Mouse (Mus musculus) embryonic facial prominence, embryonic 11.5 days (tissue): ENCODE results near the gene Cmtm6. TPM values are rescaled to one million over a fixed set of nuclear protein-coding genes. Genes with fewer than 3 reads are reported as not detected.

Source experiments
- ATAC-seq: fragments of 200-750 bp; cut with Nextera tagmentation; replicated peaks from 2 replicates; pipeline ENCODE4 v1.8.0; 2017; ENCODE audit warnings: low read depth; ENCODE audit not compliant: insufficient number of reproducible peaks, low FRiP score, low TSS enrichment
- DNase-seq: peaks from one replicate; pipeline ENCODE4 v3.0.0-alpha.2; 2015; ENCODE audit warnings: low spot score
- H3K27ac ChIP-seq: fragments of 300-500 bp; sonication (generic); replicated peaks from 2 replicates; pipeline ENCODE4 v1.5.1; 2014; ENCODE audit warnings: mild to moderate bottlenecking, low read depth, low read length, control low read depth
- H3K27me3 ChIP-seq: fragments of 300-500 bp; sonication (generic); 2 replicates; pipeline ENCODE4 v1.6.1; 2014; ENCODE audit warnings: mild to moderate bottlenecking, low read length, moderate library complexity, mixed read lengths; ENCODE audit not compliant: control insufficient read depth, insufficient read depth
- H3K36me3 ChIP-seq: fragments of 300-500 bp; sonication (generic); replicated peaks from 2 replicates; pipeline ENCODE4 v1.6.1; 2014; ENCODE audit warnings: low read depth, mild to moderate bottlenecking, low read length, moderate library complexity, mixed read lengths; ENCODE audit not compliant: control insufficient read depth, insufficient read depth
- H3K4me1 ChIP-seq: fragments of 300-500 bp; sonication (generic); 2 replicates; pipeline ENCODE4 v1.6.1; 2014; ENCODE audit warnings: low read length, mixed read lengths; ENCODE audit not compliant: control insufficient read depth, insufficient read depth
- H3K4me2 ChIP-seq: fragments of 300-500 bp; sonication (generic); 2 replicates; pipeline ENCODE4 v1.6.1; 2014; ENCODE audit warnings: low read depth, mild to moderate bottlenecking, control low read depth, low read length, moderate library complexity
- H3K4me3 ChIP-seq: fragments of 300-500 bp; sonication (generic); 2 replicates; pipeline ENCODE4 v1.5.1; 2014; ENCODE audit warnings: low read depth, low read length, control low read depth
- H3K9ac ChIP-seq: fragments of 300-500 bp; sonication (generic); replicated peaks from 2 replicates; pipeline ENCODE4 v1.6.1; 2014; ENCODE audit warnings: mild to moderate bottlenecking, control low read depth, low read length
- H3K9me3 ChIP-seq: fragments of 300-500 bp; sonication (generic); replicated peaks from 2 replicates; pipeline ENCODE4 v1.6.1; 2016; ENCODE audit warnings: mild to moderate bottlenecking, low read length, inconsistent platforms, mixed read lengths; ENCODE audit not compliant: control insufficient read depth
- WGBS: fragments of 180-500 bp; shearing (Covaris S2); extraction: QIAGEN DNeasy Blood & Tissue Kit; methylation state at CpG from one replicate; pipeline ENCODE4 v1.1.7; 2014; 5-methylcytosine and 5-hydroxymethylcytosine counted together
- polyA plus RNA-seq: library from polyadenylated mRNA; unstranded; fragments of >200 nt; fragmentation: Nextera tagmentation; extraction: Ambion mirVana; gene quantifications from 2 replicates; pipeline ENCODE4 v1.2.1, GENCODE M21; 2014

The Cmtm6 gene
- polyA plus RNA-seq, 1 experiment from 2014 or later, result 30.0 TPM

DNA sequence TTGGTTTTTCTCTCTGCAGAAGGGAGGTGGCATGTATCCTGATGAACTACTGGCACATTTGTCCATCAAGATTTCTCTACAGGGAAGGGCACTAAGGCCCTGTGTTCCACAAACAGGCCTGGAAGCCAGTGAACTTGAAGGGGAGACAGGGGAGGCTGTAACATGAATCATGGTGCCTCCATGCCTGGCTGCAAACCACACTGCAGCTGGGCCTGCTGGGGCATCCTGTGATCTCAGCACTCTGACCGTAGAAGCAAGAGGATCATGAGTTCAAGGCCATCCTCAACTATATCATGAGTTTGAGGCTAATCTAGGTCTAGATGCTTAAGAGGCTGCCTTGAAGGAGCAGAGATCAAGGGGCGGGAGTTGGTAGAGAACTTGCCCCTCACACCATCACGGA, 45.4 kb downstream of the Cmtm6 start:
- no peak overlapping the region for H3K4me2 ChIP-seq
- no peaks in the 10 kb centered on the region for H3K4me1 ChIP-seq
- 92% methylated on average over 3 of the region's 3 CpGs for WGBS
- peaks cover 3% of the 10 kb centered on the region; the same call in 1 of the 2 replicates for H3K36me3 ChIP-seq
- DNase-seq (no peak), ATAC-seq (no peak)
- H3K27me3 ChIP-seq, result no peaks in the 10 kb centered on the region
- H3K9me3 ChIP-seq, result no peaks in the 10 kb centered on the region
- H3K4me3 ChIP-seq, result no peak overlapping the region
- H3K9ac ChIP-seq, result no peak overlapping the region
- no peak overlapping the region for H3K27ac ChIP-seq

DNA sequence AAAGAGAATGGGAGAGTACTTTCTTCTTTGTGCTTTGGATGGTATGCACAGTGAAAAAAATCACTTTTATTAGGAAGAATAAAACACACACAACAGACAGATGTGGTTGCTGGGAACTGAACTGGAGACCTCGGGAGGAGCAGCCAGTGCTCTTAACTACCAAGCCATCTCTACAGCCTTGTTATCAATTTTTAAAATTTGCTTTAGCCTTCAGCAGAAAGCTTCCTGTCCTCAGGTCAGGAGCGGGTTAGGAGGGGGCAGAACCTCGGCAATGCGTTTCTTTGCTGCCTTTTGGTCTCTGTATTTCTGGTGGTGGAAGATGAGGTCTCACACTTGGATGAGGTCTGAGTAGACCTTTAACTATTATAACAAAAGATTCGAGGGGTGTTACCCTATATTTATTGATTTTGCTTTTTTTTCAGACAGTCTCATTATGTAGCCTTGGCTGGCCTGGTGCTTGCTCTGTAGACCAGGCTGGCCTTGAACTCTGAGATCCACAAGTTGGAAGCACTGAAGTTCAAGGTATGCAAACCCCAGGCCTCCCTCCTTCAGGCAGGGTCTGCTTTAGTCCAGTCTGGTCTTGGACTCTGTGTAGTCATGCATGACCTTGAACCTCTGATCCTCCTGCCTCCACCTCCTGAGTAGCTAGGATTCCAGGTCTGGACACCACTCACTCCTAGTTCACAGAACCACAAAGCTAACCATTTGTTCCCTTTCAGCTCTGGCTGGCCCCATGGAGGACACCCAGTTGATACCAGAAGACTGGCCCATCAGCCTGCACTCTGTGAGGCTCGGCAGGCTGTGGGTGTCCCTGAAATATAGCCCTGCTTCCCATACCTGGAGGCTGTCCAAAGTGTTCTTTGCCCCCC, 46.5 kb downstream of the Cmtm6 start:
- Histone ChIP-seq H3K36me3 (no peaks in the 10 kb centered on the region), H3K9me3 (no peaks in the 10 kb centered on the region), H3K4me3 (no peak overlapping the region), H3K27me3 (no peaks in the 10 kb centered on the region), H3K9ac (no peak overlapping the region), H3K4me1 (no peaks in the 10 kb centered on the region), H3K4me2 (no peak overlapping the region), H3K27ac (no peak overlapping the region)
- WGBS, result 84% methylated on average over 6 of the region's 6 CpGs
- DNase-seq (no peak), ATAC-seq (no peak)

DNA sequence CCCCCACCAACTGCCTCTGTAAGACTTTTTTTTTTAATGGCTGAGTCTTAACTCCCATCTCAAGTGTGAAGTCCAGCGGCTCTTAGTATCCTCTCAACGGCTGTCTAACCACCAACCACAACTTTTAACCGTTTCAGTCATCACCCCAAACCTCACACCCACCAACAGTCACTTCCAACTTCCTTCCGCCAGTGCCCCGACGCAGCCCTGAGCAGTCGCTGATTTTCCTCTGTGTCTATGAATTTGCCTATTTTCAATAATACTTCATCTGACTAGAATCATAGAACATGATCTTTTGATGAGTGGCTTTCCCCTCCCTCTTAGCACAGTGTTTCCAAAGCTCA, 47.1 kb downstream of the Cmtm6 start:
- Histone ChIP-seq H3K36me3 (no peaks in the 10 kb centered on the region), H3K9ac (no peak overlapping the region), H3K27ac (no peak overlapping the region), H3K9me3 (no peaks in the 10 kb centered on the region), H3K4me1 (no peaks in the 10 kb centered on the region), H3K27me3 (no peaks in the 10 kb centered on the region), H3K4me3 (no peak overlapping the region), H3K4me2 (no peak overlapping the region)
- DNase-seq (no peak), ATAC-seq (no peak)
- 91% methylated on average over 7 of the region's 7 CpGs for WGBS

DNA sequence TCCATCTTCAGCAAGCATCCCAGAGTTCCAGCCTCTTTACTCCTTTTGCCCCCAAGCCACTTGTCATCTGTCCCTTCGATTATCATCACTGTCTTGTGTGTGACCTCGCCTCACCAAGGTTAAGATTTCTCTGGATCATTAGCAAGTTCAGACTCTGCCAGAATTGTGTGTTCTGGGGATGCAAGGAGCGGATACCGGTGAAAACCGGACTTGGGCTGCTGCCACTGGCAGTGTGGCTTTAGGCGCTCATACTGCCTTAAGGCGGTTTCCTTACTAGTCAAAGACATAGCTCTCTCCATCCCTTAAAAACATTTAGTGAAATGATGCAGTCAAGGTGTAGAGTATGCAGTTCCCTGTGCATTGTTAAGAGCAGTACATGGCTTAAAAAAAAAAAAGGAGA, 48.0 kb downstream of the Cmtm6 start:
- H3K4me3 ChIP-seq, result no peak overlapping the region
- H3K36me3 ChIP-seq, result no peaks in the 10 kb centered on the region
- H3K9me3 ChIP-seq, result no peaks in the 10 kb centered on the region
- DNase-seq (no peak), ATAC-seq (no peak)
- H3K9ac ChIP-seq, result no peak overlapping the region
- H3K27me3 ChIP-seq, result no peaks in the 10 kb centered on the region
- WGBS, result 92% methylated on average over 7 of the region's 7 CpGs
- H3K27ac ChIP-seq, result no peak overlapping the region
- no peak overlapping the region for H3K4me2 ChIP-seq
- H3K4me1 ChIP-seq, result no peaks in the 10 kb centered on the region

DNA sequence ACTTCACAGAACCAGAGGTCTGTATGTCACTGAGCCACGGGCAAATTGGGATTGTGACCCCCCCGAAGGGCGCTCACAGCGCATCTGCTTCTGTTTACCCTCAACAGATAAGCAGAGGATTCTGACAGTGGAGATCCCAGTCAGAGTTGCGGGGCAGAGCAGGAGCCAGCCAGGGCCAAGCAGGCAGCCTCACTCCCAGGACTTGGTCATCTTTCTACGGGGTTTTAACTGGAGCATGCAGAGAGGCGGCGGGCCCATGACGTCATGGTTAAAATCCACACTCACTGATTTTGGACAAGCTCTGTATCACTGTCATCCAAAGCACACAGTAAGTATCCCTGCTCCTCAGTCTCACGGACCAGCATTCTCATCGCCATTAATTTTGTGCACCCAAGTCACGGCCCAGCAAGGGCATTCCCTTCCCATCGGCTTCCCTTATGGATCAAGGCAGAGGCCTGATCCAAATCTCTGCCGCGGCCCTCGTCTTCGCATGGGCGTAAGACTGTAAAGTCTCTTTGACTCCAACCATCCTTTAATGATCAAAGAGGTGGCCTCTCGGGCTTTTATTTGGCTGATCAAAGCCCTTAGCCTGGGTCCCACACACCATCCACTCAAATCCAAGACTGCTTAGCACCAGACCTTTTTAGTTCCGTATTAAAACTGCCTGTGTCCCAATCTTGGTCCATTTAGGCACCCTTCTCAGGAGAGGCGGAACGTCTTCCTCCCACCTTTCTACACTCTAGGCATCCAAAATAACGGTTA, 49.2 kb downstream of the Cmtm6 start:
- Histone ChIP-seq H3K4me1 (no peaks in the 10 kb centered on the region), H3K27ac (no peak overlapping the region), H3K9me3 (no peaks in the 10 kb centered on the region), H3K27me3 (no peaks in the 10 kb centered on the region), H3K4me2 (peak overlapping the region; percentile 96), H3K36me3 (no peaks in the 10 kb centered on the region), H3K4me3 (peak overlapping the region; percentile 64), H3K9ac (peak overlapping the region; percentile 86)
- peak; percentile 22 for DNase-seq
- 28% methylated on average over 23 of the region's 23 CpGs for WGBS
- ATAC-seq, result no peak

DNA sequence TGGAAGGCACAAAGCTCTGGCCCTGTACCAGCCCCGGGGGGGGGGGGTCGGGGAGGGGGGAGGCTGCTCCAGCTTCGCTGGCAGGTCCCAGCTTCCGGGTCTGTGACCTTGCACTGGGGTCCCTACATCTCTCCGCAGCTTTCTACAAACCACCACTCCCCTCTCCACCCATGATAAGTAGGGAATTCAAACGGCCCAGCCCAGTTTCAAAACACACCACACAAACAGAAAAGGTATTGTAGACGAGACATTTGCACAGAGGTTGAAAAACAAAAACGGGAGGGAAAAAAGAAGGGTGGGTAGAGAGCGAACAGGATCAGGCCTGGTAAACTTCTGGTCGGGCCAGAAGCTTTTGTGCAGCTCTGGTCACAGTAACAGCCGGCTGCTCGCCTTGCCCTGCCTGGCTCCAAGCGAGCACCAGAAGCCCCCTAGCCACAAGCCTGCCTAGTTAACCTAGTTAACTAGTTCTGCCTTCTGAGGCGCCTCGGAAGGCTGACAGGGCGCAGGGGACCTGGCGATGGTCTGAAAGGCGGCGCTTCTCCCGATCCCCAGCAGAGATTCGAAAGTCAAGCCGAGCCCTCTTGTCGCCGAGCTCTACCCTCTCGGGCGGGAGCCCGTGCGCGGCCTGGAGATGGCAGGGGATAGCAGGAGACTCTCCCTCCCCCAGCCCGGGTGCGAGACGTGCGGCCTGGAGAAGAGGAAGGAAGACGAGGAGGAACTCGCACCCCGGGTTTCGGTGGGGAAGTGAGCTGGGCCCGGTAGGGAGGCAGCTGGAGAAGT, 50.0 kb downstream of the Cmtm6 start:
- H3K36me3 ChIP-seq, result no peaks in the 10 kb centered on the region
- under 1% methylated on average over 37 of the region's 38 CpGs for WGBS
- peak; percentile 22; the same call in 1 of the 2 replicates for ATAC-seq
- H3K9ac ChIP-seq, result peak overlapping the region; percentile 86
- peak overlapping the region; percentile 96 for H3K4me2 ChIP-seq
- H3K27ac ChIP-seq, result peak overlapping the region; percentile 61
- no peaks in the 10 kb centered on the region for H3K9me3 ChIP-seq
- no peaks in the 10 kb centered on the region for H3K4me1 ChIP-seq
- H3K27me3 ChIP-seq, result no peaks in the 10 kb centered on the region
- DNase-seq, result peak; percentile 59
- peak overlapping the region; percentile 64 for H3K4me3 ChIP-seq

DNA sequence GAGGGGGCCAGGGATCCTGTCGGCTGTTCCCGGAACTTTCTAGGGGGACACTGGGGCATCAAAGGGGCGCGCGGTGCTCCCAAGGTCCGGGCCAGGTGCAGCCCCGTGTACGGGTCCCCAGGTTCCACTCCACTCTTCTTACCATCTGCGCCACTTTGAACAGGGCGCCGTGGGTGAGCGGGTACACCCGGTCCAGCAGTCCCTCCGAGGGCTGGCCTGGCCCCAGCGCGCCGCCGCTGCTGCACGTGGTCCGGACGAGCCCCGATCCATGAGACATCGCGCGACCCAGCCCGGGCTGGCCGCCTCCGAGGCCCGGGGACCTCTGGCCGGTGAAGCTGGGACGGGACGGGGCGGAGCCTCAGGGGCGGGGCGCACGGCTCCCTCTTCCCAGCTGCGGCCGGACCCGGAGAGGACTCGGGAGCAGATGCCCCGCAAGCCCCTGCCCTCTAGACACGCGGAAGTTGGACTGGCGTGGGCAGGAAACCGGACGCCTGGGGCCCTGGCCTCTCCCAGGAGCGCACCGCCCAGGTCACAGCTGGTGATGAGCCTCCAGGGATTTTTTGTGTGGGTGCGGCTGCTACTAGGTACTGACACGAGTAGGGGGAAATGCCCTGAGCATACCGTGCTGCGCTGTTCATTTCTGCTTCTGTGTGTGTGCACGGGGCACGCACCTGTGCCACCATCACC, 50.8 kb downstream of the Cmtm6 start, which contains the start of gene Cmtm7:
Gene Cmtm7, minus strand, starts transcription at position 331 of the 687 bp plus-strand sequence.
- no peaks in the 10 kb centered on the region for H3K36me3 ChIP-seq
- ATAC-seq (peak; percentile 78), DNase-seq (peak; percentile 73)
- H3K27me3 ChIP-seq, result no peaks in the 10 kb centered on the region
- under 1% methylated on average over 53 of the region's 54 CpGs for WGBS
- H3K4me1 ChIP-seq, result no peaks in the 10 kb centered on the region
- H3K27ac ChIP-seq, result peak within 1 kb of the TSS; percentile 61
- peak within 1 kb of the TSS; percentile 64 for H3K4me3 ChIP-seq
- peak within 1 kb of the TSS; percentile 86 for H3K9ac ChIP-seq
- no peaks in the 10 kb centered on the region for H3K9me3 ChIP-seq
- H3K4me2 ChIP-seq, result peak within 1 kb of the TSS; percentile 96
